Mouse (Mus musculus) myocyte (in vitro differentiated cells): ENCODE results near the gene Hdgfl2. TPM values are rescaled to one million over a fixed set of nuclear protein-coding genes. Genes with fewer than 3 reads are reported as not detected.
"Not testable (repeated sequence)": the region's sequence is repeated elsewhere in the genome, so short reads cannot be mapped to it uniquely, and the experiment has no call there.

Source experiments
- H3K27me3 ChIP-seq: one replicate; pipeline ENCODE4 v1.6.1; 2011; ENCODE audit not compliant: control insufficient read depth, insufficient read depth, insufficient read length
- H3K36me3 ChIP-seq: one replicate; pipeline ENCODE4 v1.6.1; 2011; ENCODE audit not compliant: control insufficient read depth, insufficient read depth
- H3K4me2 ChIP-seq: one replicate; pipeline ENCODE4 v1.6.1; 2011; ENCODE audit warnings: low read depth, control low read depth
- H3K4me3 ChIP-seq: one replicate; pipeline ENCODE4 v1.5.1; 2011; ENCODE audit warnings: mild to moderate bottlenecking, control low read depth, moderate library complexity
- H3K79me2 ChIP-seq: one replicate; pipeline ENCODE4 v1.6.1; 2011; ENCODE audit not compliant: control insufficient read depth, insufficient read depth
- H3ac ChIP-seq: one replicate; pipeline ENCODE4 v1.6.1; 2011; ENCODE audit not compliant: control insufficient read depth, insufficient read length
- CEBPB ChIP-seq: IDR thresholded peaks from 2 replicates; pipeline ENCODE4 v1.6.1; 2011; ENCODE audit warnings: mild to moderate bottlenecking, moderate library complexity; ENCODE audit not compliant: poor library complexity, insufficient read depth, severe bottlenecking
- E2F4 ChIP-seq: IDR thresholded peaks from one replicate; pipeline ENCODE4 v1.6.1; 2011; ENCODE audit warnings: mild to moderate bottlenecking, control low read depth, moderate library complexity; ENCODE audit not compliant: insufficient read depth
- MAX ChIP-seq: IDR thresholded peaks from one replicate; pipeline ENCODE4 v1.6.1; 2011; ENCODE audit warnings: low read depth, mild to moderate bottlenecking, control low read depth
- MYOD1 ChIP-seq, 3 experiments: IDR thresholded peaks; one replicate each; pipeline ENCODE4 v1.6.1; 2011; ENCODE audit warnings: control low read depth in 2 of 3, low read depth in 2 of 3, mild to moderate bottlenecking in 2 of 3, moderate library complexity in 1 of 3; ENCODE audit not compliant: insufficient read length in 2 of 3, control insufficient read depth in 1 of 3
- MYOG ChIP-seq, 3 experiments: IDR thresholded peaks; one replicate each; pipeline ENCODE4 v1.6.1; 2011; ENCODE audit warnings: control low read depth in 2 of 3, low read depth in 2 of 3, mild to moderate bottlenecking in 2 of 3; ENCODE audit not compliant: insufficient read length in 2 of 3, control insufficient read depth in 1 of 3, insufficient read depth in 1 of 3
- POLR2A ChIP-seq: IDR thresholded peaks from one replicate; pipeline ENCODE4 v1.6.1; 2011; ENCODE audit warnings: low read depth, mild to moderate bottlenecking, control low read depth, moderate library complexity; ENCODE audit not compliant: insufficient read length
- POLR2AphosphoS2 ChIP-seq: IDR thresholded peaks from one replicate; pipeline ENCODE4 v1.6.1; 2011; ENCODE audit warnings: low read depth, control low read depth; ENCODE audit not compliant: insufficient read length
- REST ChIP-seq: IDR thresholded peaks from one replicate; pipeline ENCODE4 v1.6.1; 2011; ENCODE audit warnings: mild to moderate bottlenecking, control low read depth, moderate library complexity; ENCODE audit not compliant: insufficient read depth, insufficient read length
- SRF ChIP-seq: IDR thresholded peaks from one replicate; pipeline ENCODE4 v1.6.1; 2011; ENCODE audit warnings: low read depth; ENCODE audit not compliant: control insufficient read depth, insufficient read length
- TCF12 ChIP-seq: IDR thresholded peaks from one replicate; pipeline ENCODE4 v1.6.1; 2011; ENCODE audit warnings: mild to moderate bottlenecking, control low read depth; ENCODE audit not compliant: poor library complexity, insufficient read depth, severe bottlenecking
- TCF3 ChIP-seq: IDR thresholded peaks from one replicate; pipeline ENCODE4 v1.6.1; 2011; ENCODE audit warnings: low read depth, control low read depth; ENCODE audit not compliant: insufficient read length
- USF1 ChIP-seq: IDR thresholded peaks from one replicate; pipeline ENCODE4 v1.6.1; 2011; ENCODE audit warnings: low read depth, mild to moderate bottlenecking, control low read depth, moderate library complexity
- polyA plus RNA-seq: library from polyadenylated mRNA; unstranded; fragments of >200 nt; fragmentation: generic; extraction: Trizol; gene quantifications from one replicate; pipeline ENCODE4 v1.2.1, GENCODE M21; 2012; ENCODE audit warnings: missing spikeins

Gene Hdgfl2
- polyA plus RNA-seq, 1 experiment, result 56.4 TPM

- Histone ChIP-seq H3K4me2 (no peak overlapping the region), H3K36me3 (peaks cover 5% of the 10 kb centered on the region), H3K79me2 (peaks cover 21% of the 10 kb centered on the region), H3K27me3 (no peaks in the 10 kb centered on the region), H3ac (no peak overlapping the region), H3K4me3 (no peak overlapping the region)
- TF ChIP-seq MAX (no peak), CEBPB (no peak), POLR2A (no peak), TCF12 (no peak), USF1 (no peak), REST (no peak), MYOD1 (IDR thresholded peaks at IDR 0.05; ENCODE audit: control insufficient read depth in 1 of 3, insufficient read length in 2 of 3, low read depth in 2 of 3) (no peak), TCF3 (no peak), E2F4 (no peak), POLR2AphosphoS2 (no peak), SRF (no peak), MYOG (IDR thresholded peaks at IDR 0.05; ENCODE audit: control insufficient read depth in 1 of 3, insufficient read depth in 1 of 3, insufficient read length in 2 of 3, low read depth in 2 of 3) (no peak)
Measured at GRCm38 (mm10) chr17:56055945-56056678, 23.3 kb upstream of the Hdgfl2 start.

GRCm38 (mm10) chr17:56057381-56058120 lies 21.9 kb upstream of the Hdgfl2 start:
- no peak overlapping the region for H3K4me2 ChIP-seq
- peaks cover 8% of the 10 kb centered on the region for H3K79me2 ChIP-seq
- no peaks in the 10 kb centered on the region for H3K27me3 ChIP-seq
- peaks cover 8% of the 10 kb centered on the region for H3K36me3 ChIP-seq
- TF ChIP-seq SRF (no peak), CEBPB (no peak), POLR2A (no peak), MYOG (IDR thresholded peaks at IDR 0.05; ENCODE audit: control insufficient read depth in 1 of 3, insufficient read depth in 1 of 3, insufficient read length in 2 of 3, low read depth in 2 of 3) (no peak), POLR2AphosphoS2 (no peak), MYOD1 (IDR thresholded peaks at IDR 0.05; ENCODE audit: control insufficient read depth in 1 of 3, insufficient read length in 2 of 3, low read depth in 2 of 3) (no peak), REST (no peak), TCF12 (no peak), E2F4 (no peak), TCF3 (no peak), MAX (no peak), USF1 (no peak)
- no peak overlapping the region for H3ac ChIP-seq
- H3K4me3 ChIP-seq, result no peak overlapping the region

- H3K27me3 ChIP-seq, result no peaks in the 10 kb centered on the region
- H3K79me2 ChIP-seq, result no peaks in the 10 kb centered on the region
- H3ac ChIP-seq, result no peak overlapping the region
- H3K4me2 ChIP-seq, result no peak overlapping the region
- no peak for TF ChIP-seq TCF3
- TF ChIP-seq POLR2AphosphoS2, result no peak
- no peak for TF ChIP-seq SRF
- no peak for TF ChIP-seq MYOG (IDR thresholded peaks at IDR 0.05; ENCODE audit: control insufficient read depth in 1 of 3, insufficient read depth in 1 of 3, insufficient read length in 2 of 3, low read depth in 2 of 3)
- no peak for TF ChIP-seq TCF12
- no peak for TF ChIP-seq CEBPB
- no peak for TF ChIP-seq USF1
- TF ChIP-seq MAX, result no peak
- no peak for TF ChIP-seq E2F4
- TF ChIP-seq MYOD1 (IDR thresholded peaks at IDR 0.05; ENCODE audit: control insufficient read depth in 1 of 3, insufficient read length in 2 of 3, low read depth in 2 of 3), result no peak
- TF ChIP-seq POLR2A, result no peak
- no peak for TF ChIP-seq REST
- H3K36me3 ChIP-seq, result peaks cover 21% of the 10 kb centered on the region
- no peak overlapping the region for H3K4me3 ChIP-seq
Measured at GRCm38 (mm10) chr17:56062081-56062480, 17.4 kb upstream of the Hdgfl2 start.

GRCm38 (mm10) chr17:56065715-56066114 lies 13.7 kb upstream of the Hdgfl2 start:
- H3K36me3 ChIP-seq, result peaks cover 25% of the 10 kb centered on the region
- not testable (repeated sequence) for H3K4me2 ChIP-seq, H3K4me3 ChIP-seq, H3K79me2 ChIP-seq, H3K27me3 ChIP-seq, H3ac ChIP-seq

- TF ChIP-seq MAX, result no peak
- no peak for TF ChIP-seq MYOD1 (IDR thresholded peaks at IDR 0.05; ENCODE audit: control insufficient read depth in 1 of 3, insufficient read length in 2 of 3, low read depth in 2 of 3)
- no peak for TF ChIP-seq CEBPB
- no peak for TF ChIP-seq SRF
- no peak for TF ChIP-seq TCF12
- TF ChIP-seq POLR2A, result no peak
- TF ChIP-seq REST, result no peak
- no peak for TF ChIP-seq E2F4
- TF ChIP-seq MYOG (IDR thresholded peaks at IDR 0.05; ENCODE audit: control insufficient read depth in 1 of 3, insufficient read depth in 1 of 3, insufficient read length in 2 of 3, low read depth in 2 of 3), result no peak
- Histone ChIP-seq H3K4me3 (no peak overlapping the region), H3K79me2 (no peaks in the 10 kb centered on the region), H3K4me2 (no peak overlapping the region), H3K36me3 (peaks cover 27% of the 10 kb centered on the region), H3K27me3 (no peaks in the 10 kb centered on the region), H3ac (no peak overlapping the region)
Measured at GRCm38 (mm10) chr17:56066451-56066850, 13.0 kb upstream of the Hdgfl2 start.
